Mouse (Mus musculus) lung, postnatal 0 days (tissue): ENCODE data around the gene Ankrd36.

ENCODE experiments used
- CTCF ChIP-seq: IDR thresholded peaks from 2 replicates; pipeline ENCODE4 v1.5.1; 2016; ENCODE audit warnings: antibody characterized with exemption, mild to moderate bottlenecking
- EP300 ChIP-seq: IDR thresholded peaks from 2 replicates; pipeline ENCODE4 v1.6.1; 2016; ENCODE audit warnings: antibody characterized with exemption, mild to moderate bottlenecking, control low read depth

GRCm38 (mm10) chr11:5525418-5525817, 44.1 kb upstream of the Ankrd36 start:
- TF ChIP-seq CTCF (no peak), EP300 (no peak)
